8 mouse cellular contexts compared by ENCODE assay signal in the genomic region with DNA sequence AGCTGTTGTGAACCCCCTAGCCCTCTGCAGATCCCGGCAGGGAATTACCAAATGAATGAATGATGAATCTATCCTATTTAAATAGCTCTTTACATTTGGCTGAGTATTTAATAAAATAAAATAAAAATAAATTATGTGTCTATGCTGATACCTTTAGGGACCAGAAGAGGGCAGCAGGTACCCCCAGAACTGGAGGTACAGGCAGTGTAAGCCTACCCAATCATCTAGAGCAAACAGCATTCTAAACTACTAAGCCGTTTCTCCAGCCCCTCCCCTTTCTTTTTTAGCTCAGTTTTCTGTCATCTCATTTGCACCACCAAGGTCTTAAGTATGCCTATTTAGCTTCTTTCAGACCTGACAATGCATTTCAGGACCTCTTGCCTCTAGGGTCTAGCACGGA. TPM values are rescaled to one million over a fixed set of nuclear protein-coding genes. Genes with fewer than 3 reads are reported as not detected.
DNase-seq lines count a peak whose midpoint lies in the region.

No protein-coding gene starts in this region.

- DNase-seq in adrenal gland, postnatal 10 days, result peak; percentile 13
- DNase-seq in adrenal gland, adult 2 months, result no peak
- DNase-seq in kidney, postnatal 14 days, result peak; percentile 22
- no peak for DNase-seq in kidney, adult 18-20 months
- peak; percentile 77 for DNase-seq in ZHBTc4 (ENCODE audit: low read depth, low spot score)
- peak; percentile 19 for DNase-seq in liver
- no peak for DNase-seq in layer of hippocampus, postnatal 25 days (ENCODE audit: extremely low spot score in 1 of 2, low spot score in 1 of 2)
- DNase-seq in right cerebral cortex, postnatal 36 days (ENCODE audit: low spot score in 2 of 2), result no peak

RNA-seq across cellular contexts. Expression of a gene that starts 4.9 kb away (rescaled TPM):
- 10 to 100 TPM; 22.9 to 27.0 TPM for total RNA-seq in adrenal gland, postnatal 10 days (2021)
- total RNA-seq in adrenal gland, adult 2 months (2021), result 10 to 100 TPM; 20.7 to 24.1 TPM
- polyA plus RNA-seq in adrenal gland, adult 2 months (2012; rRNA removed), result 4.0 and 4.3 TPM in 2 replicates
- total RNA-seq in layer of hippocampus, postnatal 25 days (2021), result 10 to 100 TPM; 80.1 to 81.7 TPM

RNA-seq across cellular contexts. Expression of a gene that starts 9.7 kb away (rescaled TPM):
- 10 to 100 TPM; 41.3 to 52.7 TPM for total RNA-seq in adrenal gland, postnatal 10 days (2021)
- total RNA-seq in adrenal gland, adult 2 months (2021), result 10 to 100 TPM; 44.2 to 45.8 TPM
- 44.6 and 51.4 TPM in 2 replicates for polyA plus RNA-seq in adrenal gland, adult 2 months (2012; rRNA removed)
- 10 to 100 TPM; 91.0 to 95.7 TPM for total RNA-seq in layer of hippocampus, postnatal 25 days (2021)

Comparison
In these comparisons a context has a peak if more than half of its experiments do, and no peak if none do; other contexts are left out.
1. DNase-seq: peak in adrenal gland, postnatal 10 days (single experiment), kidney, postnatal 14 days (single experiment), ZHBTc4 (single experiment) and liver (single experiment); none in adrenal gland, adult 2 months (single experiment), kidney, adult 18-20 months (single experiment), layer of hippocampus, postnatal 25 days (0 of 2) and right cerebral cortex, postnatal 36 days (0 of 2).